Mouse (Mus musculus): Measurements from ENCODE around the gene Suclg2. TPM values are rescaled to one million over a fixed set of nuclear protein-coding genes. Genes with fewer than 3 reads are reported as not detected.

Gene Suclg2
- polyA plus RNA-seq, 1 experiment: 134 TPM

DNA sequence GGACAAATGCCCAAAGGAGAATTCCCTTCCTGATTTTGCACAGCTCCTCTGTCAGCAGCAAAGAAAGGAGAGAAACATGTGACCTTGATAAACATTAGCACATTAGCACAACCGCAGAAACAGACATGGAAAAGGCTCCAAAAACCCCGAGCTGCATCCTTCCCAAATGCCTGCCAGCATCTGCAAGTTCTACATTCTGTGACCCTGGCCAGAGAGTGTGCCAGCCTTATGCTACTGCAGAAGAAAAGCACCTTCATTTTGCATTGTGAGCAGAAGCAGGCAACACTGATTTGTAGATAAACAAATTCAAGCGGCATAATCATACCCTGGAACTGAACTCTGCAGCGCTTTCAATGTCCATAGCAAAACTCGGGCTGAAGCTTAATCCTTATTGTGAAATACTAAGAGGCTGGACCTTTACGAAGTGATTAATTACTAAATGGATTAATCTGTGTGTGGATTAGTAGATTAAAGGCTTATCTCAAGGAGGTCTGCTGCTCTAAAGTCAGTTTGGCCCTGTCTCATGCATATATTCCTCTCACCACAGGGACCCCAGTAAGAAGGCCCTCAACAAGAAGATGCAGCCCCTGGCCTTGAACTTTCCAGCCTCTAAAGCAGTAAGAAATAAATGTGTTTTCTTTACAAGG lies 43.4 kb downstream of the Suclg2 start:
- peaks cover 10% of the 10 kb centered on the region for H3K4me1 ChIP-seq (ENCODE audit: control insufficient read depth, insufficient read depth, insufficient read length, low read length)
- H3K27ac ChIP-seq (replicated peaks; ENCODE audit: low read depth, low read length): no peak overlapping the region
- no peak overlapping the region for H3K4me3 ChIP-seq (ENCODE audit: insufficient read depth, low read depth, low read length)

- Histone ChIP-seq H3K4me3 (ENCODE audit: insufficient read depth, low read depth, low read length) (no peak overlapping the region), H3K4me1 (ENCODE audit: control insufficient read depth, insufficient read depth, insufficient read length, low read length) (peaks cover 5% of the 10 kb centered on the region), H3K27ac (replicated peaks; ENCODE audit: low read depth, low read length) (no peak overlapping the region)
Measured at GRCm38 (mm10) chr6:95674651-95675050, 43.9 kb downstream of the Suclg2 start.

- Histone ChIP-seq H3K27ac (replicated peaks; ENCODE audit: low read depth, low read length) (no peak overlapping the region), H3K4me3 (ENCODE audit: insufficient read depth, low read depth, low read length) (no peak overlapping the region), H3K4me1 (ENCODE audit: control insufficient read depth, insufficient read depth, insufficient read length, low read length) (no peaks in the 10 kb centered on the region)
Measured at GRCm38 (mm10) chr6:95669335-95669729, 49.3 kb downstream of the Suclg2 start.

DNA sequence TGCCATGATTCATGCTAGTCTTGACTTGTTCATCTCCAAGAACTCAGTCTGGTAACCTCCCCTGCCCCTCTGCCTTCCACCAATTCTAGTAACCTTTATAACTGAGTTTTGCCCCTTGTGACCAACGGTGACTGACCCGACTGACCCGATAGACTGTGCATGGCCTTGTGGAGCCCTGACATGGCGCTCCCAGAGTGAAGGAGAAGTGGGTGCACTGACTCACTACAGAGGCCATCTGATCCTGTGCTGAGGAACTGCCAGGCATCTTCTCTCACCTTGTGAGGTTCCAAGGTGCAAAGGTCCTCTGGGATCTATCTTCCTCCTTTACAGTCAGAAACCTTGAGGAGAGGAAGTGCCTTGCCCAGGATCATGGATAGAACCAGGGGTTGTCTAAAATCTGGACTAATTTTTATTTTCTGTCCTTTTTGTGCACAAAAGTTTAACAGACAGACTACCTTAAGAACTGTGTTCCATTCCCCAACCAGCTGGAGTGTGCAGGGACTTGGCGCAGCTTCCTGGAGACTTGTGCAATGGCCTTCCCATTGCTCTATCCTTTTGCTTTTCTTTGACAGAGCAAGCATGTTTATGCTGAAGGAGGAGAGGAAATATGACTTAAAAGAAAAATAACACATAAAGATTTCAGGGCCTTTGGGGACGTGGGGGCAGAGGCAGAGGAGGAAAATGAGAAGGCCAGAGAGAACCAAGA lies 49.8 kb downstream of the Suclg2 start:
- Histone ChIP-seq H3K4me3 (ENCODE audit: insufficient read depth, low read depth, low read length) (no peak overlapping the region), H3K4me1 (ENCODE audit: control insufficient read depth, insufficient read depth, insufficient read length, low read length) (no peaks in the 10 kb centered on the region), H3K27ac (replicated peaks; ENCODE audit: low read depth, low read length) (no peak overlapping the region)

GRCm38 (mm10) chr6:95657671-95658070 lies 60.9 kb downstream of the Suclg2 start:
- H3K4me1 ChIP-seq (ENCODE audit: control insufficient read depth, insufficient read depth, insufficient read length, low read length): no peaks in the 10 kb centered on the region
- H3K27ac ChIP-seq (replicated peaks; ENCODE audit: low read depth, low read length): no peak overlapping the region
- H3K4me3 ChIP-seq (ENCODE audit: insufficient read depth, low read depth, low read length): no peak overlapping the region

DNA sequence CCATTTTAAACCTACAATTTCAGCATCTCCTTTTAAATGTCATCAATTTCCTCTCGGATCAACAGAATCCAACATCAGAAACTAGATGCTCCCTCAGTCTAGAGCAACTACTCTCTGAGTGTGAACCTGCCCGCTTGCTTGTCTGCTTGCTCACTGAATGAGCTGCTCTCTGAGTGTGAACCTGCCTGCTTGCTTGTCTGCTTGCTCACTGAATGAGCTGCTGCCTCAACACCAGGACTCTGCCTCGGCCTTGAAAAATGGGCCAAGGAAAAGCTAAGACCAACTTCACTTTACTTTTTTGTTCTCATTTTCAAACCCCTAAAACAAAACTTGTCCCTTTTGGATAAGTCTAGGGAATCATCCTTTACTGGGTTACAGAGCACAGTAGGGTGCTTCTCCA lies 64.9 kb downstream of the Suclg2 start:
- no peak overlapping the region for H3K4me3 ChIP-seq (ENCODE audit: insufficient read depth, low read depth, low read length)
- 0 out of 2 replicates have a peak, but pooled peaks cover 6% of the 10 kb centered on the region for H3K4me1 ChIP-seq (ENCODE audit: control insufficient read depth, insufficient read depth, insufficient read length, low read length)
- H3K27ac ChIP-seq (replicated peaks; ENCODE audit: low read depth, low read length): no peak overlapping the region

- Histone ChIP-seq H3K4me3 (ENCODE audit: insufficient read depth, low read depth, low read length) (no peak overlapping the region), H3K27ac (replicated peaks; ENCODE audit: low read depth, low read length) (no peak overlapping the region), H3K4me1 (ENCODE audit: control insufficient read depth, insufficient read depth, insufficient read length, low read length) (0 out of 2 replicates have a peak, but pooled peaks cover 6% of the 10 kb centered on the region)
Measured at GRCm38 (mm10) chr6:95652774-95653173, 65.8 kb downstream of the Suclg2 start.

- Histone ChIP-seq H3K4me3 (ENCODE audit: insufficient read depth, low read depth, low read length) (no peak overlapping the region), H3K4me1 (ENCODE audit: control insufficient read depth, insufficient read depth, insufficient read length, low read length) (0 out of 2 replicates have a peak, but pooled peaks cover 6% of the 10 kb centered on the region), H3K27ac (replicated peaks; ENCODE audit: low read depth, low read length) (no peak overlapping the region)
Measured at GRCm38 (mm10) chr6:95651391-95651876, 67.2 kb downstream of the Suclg2 start.

GRCm38 (mm10) chr6:95650082-95650722 lies 68.4 kb downstream of the Suclg2 start:
- H3K4me1 ChIP-seq (ENCODE audit: control insufficient read depth, insufficient read depth, insufficient read length, low read length): 0 out of 2 replicates have a peak, but pooled peaks cover 6% of the 10 kb centered on the region
- no peak overlapping the region for H3K4me3 ChIP-seq (ENCODE audit: insufficient read depth, low read depth, low read length)
- H3K27ac ChIP-seq (replicated peaks; ENCODE audit: low read depth, low read length): no peak overlapping the region

- H3K4me3 ChIP-seq (ENCODE audit: insufficient read depth, low read depth, low read length): no peak overlapping the region
- 0 out of 2 replicates have a peak, but pooled peaks cover 6% of the 10 kb centered on the region for H3K4me1 ChIP-seq (ENCODE audit: control insufficient read depth, insufficient read depth, insufficient read length, low read length)
- no peak overlapping the region for H3K27ac ChIP-seq (replicated peaks; ENCODE audit: low read depth, low read length)
Measured at GRCm38 (mm10) chr6:95649123-95649663, 69.4 kb downstream of the Suclg2 start.

DNA sequence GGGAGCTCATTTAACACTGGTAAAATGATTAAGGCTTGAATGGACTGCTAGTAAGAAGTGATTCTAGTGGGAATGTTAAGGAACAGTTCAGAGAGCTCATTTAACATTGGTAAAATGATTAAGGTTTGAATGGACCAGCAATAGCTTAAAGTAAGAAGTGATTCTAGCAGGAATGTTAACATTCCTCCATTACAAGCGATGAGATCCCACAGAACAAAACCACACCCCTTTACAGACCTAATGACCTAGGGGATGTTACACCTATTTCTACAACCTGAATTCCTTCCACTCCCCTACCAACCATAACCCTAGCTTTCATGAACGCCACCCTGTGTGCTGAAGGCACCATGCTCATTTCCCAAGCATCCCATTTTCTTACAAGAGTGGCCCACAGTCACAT lies 81.2 kb downstream of the Suclg2 start:
- Histone ChIP-seq H3K27ac (replicated peaks; ENCODE audit: low read depth, low read length) (no peak overlapping the region), H3K4me3 (ENCODE audit: insufficient read depth, low read depth, low read length) (no peak overlapping the region), H3K4me1 (ENCODE audit: control insufficient read depth, insufficient read depth, insufficient read length, low read length) (peaks cover 2% of the 10 kb centered on the region; the same call in 1 of the 2 replicates)

DNA sequence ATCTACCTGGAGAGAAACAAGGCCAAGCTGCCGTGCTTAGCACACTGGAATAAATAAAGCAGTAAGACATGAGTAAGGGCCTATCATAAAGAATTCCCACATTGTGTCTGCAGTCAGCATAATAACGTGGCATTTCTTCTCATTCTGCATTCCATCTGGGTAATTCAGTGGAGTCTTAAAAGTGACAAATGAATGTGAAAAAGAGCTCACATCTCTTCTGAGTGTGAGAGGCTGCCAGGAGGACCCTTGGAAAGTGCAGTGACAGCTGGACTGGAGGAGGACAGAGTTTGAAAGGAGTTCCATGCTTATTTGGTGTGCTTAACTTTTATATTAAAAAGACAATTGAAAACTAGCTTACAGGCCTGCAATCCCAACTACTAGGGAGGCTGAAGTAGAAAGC lies 83.2 kb downstream of the Suclg2 start:
- no peak overlapping the region for H3K27ac ChIP-seq (replicated peaks; ENCODE audit: low read depth, low read length)
- H3K4me3 ChIP-seq (ENCODE audit: insufficient read depth, low read depth, low read length): no peak overlapping the region
- H3K4me1 ChIP-seq (ENCODE audit: control insufficient read depth, insufficient read depth, insufficient read length, low read length): no peaks in the 10 kb centered on the region

GRCm38 (mm10) chr6:95629071-95629470 lies 89.5 kb downstream of the Suclg2 start:
- Histone ChIP-seq H3K27ac (replicated peaks; ENCODE audit: low read depth, low read length) (no peak overlapping the region), H3K4me1 (ENCODE audit: control insufficient read depth, insufficient read depth, insufficient read length, low read length) (no peaks in the 10 kb centered on the region), H3K4me3 (ENCODE audit: insufficient read depth, low read depth, low read length) (no peak overlapping the region)

GRCm38 (mm10) chr6:95621821-95622220 lies 96.8 kb downstream of the Suclg2 start:
- H3K27ac ChIP-seq (replicated peaks; ENCODE audit: low read depth, low read length): no peak overlapping the region
- H3K4me3 ChIP-seq (ENCODE audit: insufficient read depth, low read depth, low read length): no peak overlapping the region
- H3K4me1 ChIP-seq (ENCODE audit: control insufficient read depth, insufficient read depth, insufficient read length, low read length): no peaks in the 10 kb centered on the region

DNA sequence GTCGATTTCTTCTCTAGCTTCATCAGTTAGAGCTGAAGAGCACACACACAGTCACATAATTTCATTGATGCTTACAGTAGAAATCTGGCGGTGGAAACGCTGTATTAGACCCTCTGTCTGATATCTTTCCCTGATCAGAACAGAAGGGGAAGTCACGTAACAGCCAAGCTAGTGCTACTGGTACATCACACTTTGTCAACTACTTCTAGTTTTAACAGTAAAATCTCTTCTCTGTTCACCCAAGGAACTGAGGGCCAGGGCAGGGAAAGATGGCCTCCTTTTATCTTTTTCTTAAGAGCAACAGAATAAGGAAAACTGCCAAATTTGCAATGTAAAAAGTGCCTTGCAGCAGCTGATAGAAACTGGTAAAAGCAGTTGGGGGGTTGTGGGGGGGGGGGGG lies 97.8 kb downstream of the Suclg2 start:
- no peak overlapping the region for H3K27ac ChIP-seq (replicated peaks; ENCODE audit: low read depth, low read length)
- H3K4me3 ChIP-seq (ENCODE audit: insufficient read depth, low read depth, low read length): no peak overlapping the region
- H3K4me1 ChIP-seq (ENCODE audit: control insufficient read depth, insufficient read depth, insufficient read length, low read length): no peaks in the 10 kb centered on the region

All from brown adipose tissue, adult 24 weeks (tissue).